Mouse (Mus musculus) heart, postnatal 0 days (tissue): ENCODE measurements at regions not wholly inside any gene's neighbourhood (a gene's known extent, or its start where the extent isn't known, plus 50 kb on each side); places are given as distances from the start of the nearest gene placed in this dataset.

ENCODE experiments used
- CTCF ChIP-seq: IDR thresholded peaks from 2 replicates; pipeline ENCODE4 v1.5.1; 2016; ENCODE audit warnings: antibody characterized with exemption, control low read depth, low read depth
- EP300 ChIP-seq: IDR thresholded peaks from 2 replicates; pipeline ENCODE4 v1.6.1; 2016; ENCODE audit warnings: antibody characterized with exemption, low read depth

GRCm38 (mm10) chr10:52593780-52594179, 96.6 kb upstream of the Slc35f1 start:
- TF ChIP-seq CTCF: no peak
- no peak for TF ChIP-seq EP300
